Mouse (Mus musculus) ES-Bruce4 (cell line): ENCODE measurements around the gene Gemin5.

Source experiments
- CTCF ChIP-seq: IDR thresholded peaks from one replicate; pipeline ENCODE4 v1.8.1; 2011; ENCODE audit warnings: low read depth, low read length
- POLR2A ChIP-seq: IDR thresholded peaks from one replicate; pipeline ENCODE4 v1.8.1; 2011; ENCODE audit warnings: low read length; ENCODE audit not compliant: insufficient read depth

DNA sequence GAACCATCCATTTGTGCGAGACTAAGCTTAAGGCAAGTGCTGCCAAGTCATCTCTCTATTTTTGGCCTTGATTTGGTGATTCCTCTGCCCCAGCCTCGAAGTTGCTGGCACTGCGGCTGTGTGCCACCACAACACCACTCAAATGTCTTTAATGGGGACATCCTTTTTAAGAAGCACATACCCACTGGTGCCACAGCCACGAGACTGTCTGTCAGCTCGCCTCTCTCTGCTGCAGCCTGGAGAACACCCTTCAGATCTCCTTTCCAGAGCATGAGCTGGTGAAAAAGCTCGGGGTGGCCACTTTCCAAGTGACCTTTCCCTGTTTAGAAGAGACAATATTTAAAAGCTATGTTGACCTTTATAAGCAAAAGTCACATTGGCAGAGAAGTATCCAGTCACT lies 31.7 kb downstream of the Gemin5 start:
- TF ChIP-seq POLR2A (no peak), CTCF (no peak)
